Mouse (Mus musculus) MEL (cell line): Measurements from ENCODE around the gene Zfyve9. TPM values are rescaled to one million over a fixed set of nuclear protein-coding genes. Genes with fewer than 3 reads are reported as not detected.

Source experiments
- DNase-seq: peaks from one replicate; pipeline ENCODE4 v3.0.0; 2011; ENCODE audit warnings: low read depth, low spot score
- H3K27ac ChIP-seq: 2 replicates; pipeline ENCODE4 v1.5.1; 2012; ENCODE audit warnings: low read depth, mild to moderate bottlenecking, control low read depth, low read length, moderate library complexity; ENCODE audit not compliant: control insufficient read depth
- H3K27me3 ChIP-seq, 2 experiments: fragments of 150-350 bp in 1 of 2; sonication (generic) in 1 of 2; 2 replicates each; pipeline ENCODE4 v1.6.1; 2012; ENCODE audit warnings: low read length in 2 of 2, mild to moderate bottlenecking in 2 of 2, improper control_type of control experiment in 1 of 2, moderate library complexity in 1 of 2; ENCODE audit not compliant: insufficient read depth in 2 of 2, control insufficient read depth in 1 of 2
- H3K36me3 ChIP-seq, 2 experiments: 2 replicates each; pipeline ENCODE4 v1.6.1; 2012 to 2014; ENCODE audit warnings: low read length in 2 of 2, improper control_type of control experiment in 1 of 2, inconsistent platforms in 1 of 2, mild to moderate bottlenecking in 1 of 2; ENCODE audit not compliant: insufficient read depth in 2 of 2, control insufficient read depth in 1 of 2
- H3K4me1 ChIP-seq, 2 experiments: fragments of 150-350 bp in 1 of 2; sonication (generic) in 1 of 2; 2 replicates each; pipeline ENCODE4 v1.6.1; 2012; ENCODE audit warnings: low read length in 2 of 2, improper control_type of control experiment in 1 of 2, mild to moderate bottlenecking in 1 of 2; ENCODE audit not compliant: insufficient read depth in 2 of 2, control insufficient read depth in 1 of 2
- H3K4me3 ChIP-seq, 2 experiments: fragments of 150-350 bp in 1 of 2; sonication (generic) in 1 of 2; 2 replicates each; pipeline ENCODE4 v1.5.1; 2012; ENCODE audit warnings: low read depth in 2 of 2, low read length in 2 of 2, mild to moderate bottlenecking in 2 of 2, moderate library complexity in 2 of 2, control low read depth in 1 of 2, improper control_type of control experiment in 1 of 2; ENCODE audit not compliant: control insufficient read depth in 1 of 2, insufficient read depth in 1 of 2
- H3K79me2 ChIP-seq: 2 replicates; pipeline ENCODE4 v1.6.1; 2012; ENCODE audit warnings: mild to moderate bottlenecking, low read length, moderate library complexity; ENCODE audit not compliant: control insufficient read depth, poor library complexity, insufficient read depth
- H3K9ac ChIP-seq: 2 replicates; pipeline ENCODE4 v1.6.1; 2012; ENCODE audit warnings: low read depth, mild to moderate bottlenecking, control low read depth, low read length, moderate library complexity; ENCODE audit not compliant: control insufficient read depth, poor library complexity, severe bottlenecking
- H3K9me3 ChIP-seq: fragments of 150-350 bp; sonication (generic); replicated peaks from 2 replicates; pipeline ENCODE4 v1.6.1; 2012; ENCODE audit warnings: mild to moderate bottlenecking, low read length, improper control_type of control experiment, moderate library complexity; ENCODE audit not compliant: insufficient read depth
- BHLHE40 ChIP-seq: IDR thresholded peaks from 2 replicates; pipeline ENCODE4 v1.6.1; 2012; ENCODE audit warnings: low read depth, mild to moderate bottlenecking, inconsistent platforms, low read length, improper control_type of control experiment, borderline replicate concordance
- CHD1 ChIP-seq: IDR thresholded peaks from 2 replicates; pipeline ENCODE4 v1.6.1; 2012; ENCODE audit warnings: low read depth, mild to moderate bottlenecking, inconsistent platforms, low read length, improper control_type of control experiment
- CHD2 ChIP-seq: IDR thresholded peaks from 2 replicates; pipeline ENCODE4 v1.6.1; 2011; ENCODE audit warnings: low read length, improper control_type of control experiment
- EP300 ChIP-seq, 2 experiments: IDR thresholded peaks; 2 replicates each; pipeline ENCODE4 v1.6.1; 2011; ENCODE audit warnings: improper control_type of control experiment in 2 of 2, low read length in 2 of 2, low read depth in 1 of 2, mild to moderate bottlenecking in 1 of 2
- ETS1 ChIP-seq: IDR thresholded peaks from 2 replicates; pipeline ENCODE4 v1.6.1; 2012; ENCODE audit warnings: low read depth, mild to moderate bottlenecking, inconsistent platforms, low read length, improper control_type of control experiment, moderate library complexity
- GABPA ChIP-seq: IDR thresholded peaks from 2 replicates; pipeline ENCODE4 v1.6.1; 2012; ENCODE audit warnings: low read depth, mild to moderate bottlenecking, inconsistent platforms, low read length, improper control_type of control experiment, moderate library complexity
- HCFC1 ChIP-seq: IDR thresholded peaks from 2 replicates; pipeline ENCODE4 v1.6.1; 2012; ENCODE audit warnings: low read depth, mild to moderate bottlenecking, inconsistent platforms, low read length, improper control_type of control experiment, moderate library complexity
- JUND ChIP-seq: IDR thresholded peaks from 2 replicates; pipeline ENCODE4 v1.6.1; 2011; ENCODE audit warnings: low read depth, mild to moderate bottlenecking, improper control_type of control experiment, low read length
- KAT2A ChIP-seq: conservative IDR thresholded peaks from 2 replicates; pipeline ENCODE4 v1.6.1; 2012; ENCODE audit warnings: low read depth, low read length, improper control_type of control experiment, inconsistent platforms
- MAFK ChIP-seq: IDR thresholded peaks from 2 replicates; pipeline ENCODE4 v1.6.1; 2011; ENCODE audit warnings: low read depth, mild to moderate bottlenecking, low read length, improper control_type of control experiment, borderline replicate concordance
- MAX ChIP-seq: IDR thresholded peaks from 2 replicates; pipeline ENCODE4 v1.6.1; 2011; ENCODE audit warnings: low read length, improper control_type of control experiment
- MEF2A ChIP-seq: IDR thresholded peaks from 2 replicates; pipeline ENCODE4 v1.6.1; 2014; ENCODE audit warnings: low read depth, mild to moderate bottlenecking, inconsistent platforms, low read length, improper control_type of control experiment; ENCODE audit not compliant: poor library complexity, insufficient replicate concordance, severe bottlenecking; ENCODE audit errors: extremely low read depth
- MXI1 ChIP-seq: IDR thresholded peaks from 2 replicates; pipeline ENCODE4 v1.6.1; 2011; ENCODE audit warnings: mild to moderate bottlenecking, low read depth, low read length, improper control_type of control experiment
- MYB ChIP-seq: IDR thresholded peaks from 2 replicates; pipeline ENCODE4 v1.6.1; 2011; ENCODE audit warnings: mild to moderate bottlenecking, low read depth, low read length, improper control_type of control experiment
- MYC ChIP-seq: IDR thresholded peaks from 2 replicates; pipeline ENCODE4 v1.6.1; 2011; ENCODE audit warnings: low read depth, mild to moderate bottlenecking, low read length, improper control_type of control experiment, moderate library complexity
- NELFE ChIP-seq: IDR thresholded peaks from 2 replicates; pipeline ENCODE4 v1.6.1; 2011; ENCODE audit warnings: low read depth, low read length, improper control_type of control experiment
- NRF1 ChIP-seq: IDR thresholded peaks from 2 replicates; pipeline ENCODE4 v1.6.1; 2014; ENCODE audit warnings: low read depth, mild to moderate bottlenecking, inconsistent platforms, low read length, improper control_type of control experiment, moderate library complexity; ENCODE audit not compliant: poor library complexity, insufficient read depth, severe bottlenecking
- POLR2A ChIP-seq, 2 experiments: IDR thresholded peaks; 2 replicates each; pipeline ENCODE4 v1.6.1; 2011 to 2012; ENCODE audit warnings: low read length in 2 of 2, mild to moderate bottlenecking in 2 of 2, control low read depth in 1 of 2, improper control_type of control experiment in 1 of 2, low read depth in 1 of 2, moderate library complexity in 1 of 2; ENCODE audit not compliant: control insufficient read depth in 1 of 2, insufficient read depth in 1 of 2, poor library complexity in 1 of 2
- POLR2AphosphoS2 ChIP-seq: IDR thresholded peaks from 2 replicates; pipeline ENCODE4 v1.6.1; 2011; ENCODE audit warnings: low read length, improper control_type of control experiment
- RCOR1 ChIP-seq: IDR thresholded peaks from 2 replicates; pipeline ENCODE4 v1.6.1; 2012; ENCODE audit warnings: low read depth, mild to moderate bottlenecking, inconsistent platforms, low read length, improper control_type of control experiment
- TAL1 ChIP-seq: IDR thresholded peaks from 2 replicates; pipeline ENCODE4 v1.6.1; 2012; ENCODE audit warnings: mild to moderate bottlenecking, inconsistent platforms, low read length, moderate library complexity, mixed read lengths
- TBP ChIP-seq: IDR thresholded peaks from 2 replicates; pipeline ENCODE4 v1.8.0; 2011; ENCODE audit warnings: low read depth, low read length, improper control_type of control experiment
- USF1 ChIP-seq: IDR thresholded peaks from 2 replicates; pipeline ENCODE4 v1.6.1; 2014; ENCODE audit warnings: low read depth, mild to moderate bottlenecking, inconsistent platforms, low read length, improper control_type of control experiment, moderate library complexity
- USF2 ChIP-seq, 2 experiments: IDR thresholded peaks; 2 replicates each; pipeline ENCODE4 v1.6.1; 2011 to 2012; ENCODE audit warnings: improper control_type of control experiment in 2 of 2, low read length in 2 of 2, borderline replicate concordance in 1 of 2, inconsistent platforms in 1 of 2, low read depth in 1 of 2, mild to moderate bottlenecking in 1 of 2; ENCODE audit not compliant: insufficient read depth in 1 of 2
- ZC3H11A ChIP-seq: IDR thresholded peaks from 2 replicates; pipeline ENCODE4 v1.6.1; 2012; ENCODE audit warnings: low read depth, mild to moderate bottlenecking, inconsistent platforms, low read length, improper control_type of control experiment
- ZKSCAN1 ChIP-seq: IDR thresholded peaks from 2 replicates; pipeline ENCODE4 v1.6.1; 2012; ENCODE audit warnings: low read depth, mild to moderate bottlenecking, inconsistent platforms, low read length, improper control_type of control experiment, moderate library complexity
- ZNF384 ChIP-seq: IDR thresholded peaks from 2 replicates; pipeline ENCODE4 v1.6.1; 2012; ENCODE audit warnings: low read depth, mild to moderate bottlenecking, inconsistent platforms, low read length, improper control_type of control experiment
- polyA plus RNA-seq, 2 experiments: library from polyadenylated mRNA; stranded (reverse) in 1 of 2; unstranded in 1 of 2; fragments of >175 nt in 1 of 2; fragments of >200 nt in 1 of 2; gene quantifications; 2 replicates each; pipeline versions ENCODE4 v1.2.1 to v1.2.4; 2012; ENCODE audit warnings: low replicate concordance in 2 of 2, low read depth in 1 of 2; ENCODE audit not compliant: insufficient read length in 2 of 2, insufficient read depth in 1 of 2, missing spikeins in 1 of 2
- total RNA-seq: library from RNA; depleted of rRNA; stranded (reverse); fragments of 300-350 nt; gene quantifications from 2 replicates; pipeline ENCODE4 v1.2.3, GENCODE M21; 2012

Gene Zfyve9
- total and polyA plus RNA-seq, 3 experiments: 0.14 TPM; not detected in 2

GRCm38 (mm10) chr4:108601870-108602269 lies 178.7 kb downstream of the Zfyve9 start:
- H3K9me3 ChIP-seq: no peaks in the 10 kb centered on the region
- no peak for DNase-seq
- peaks cover 0 to 26% of the 10 kb centered on the region in 2 experiments; a peak in 2 of 4 replicates for H3K36me3 ChIP-seq
- no peaks in the 10 kb centered on the region for H3K79me2 ChIP-seq
- no peak overlapping the region for H3K4me3 ChIP-seq
- H3K27ac ChIP-seq: no peak overlapping the region
- H3K9ac ChIP-seq: no peak overlapping the region
- TF ChIP-seq MEF2A (no peak), RCOR1 (no peak), MXI1 (no peak), GABPA (no peak), NRF1 (no peak), ZKSCAN1 (no peak), USF1 (no peak), ZNF384 (no peak), TBP (no peak), POLR2A (IDR thresholded peaks at IDR 0.05; ENCODE audit: control insufficient read depth in 1 of 2, insufficient read depth in 1 of 2, low read depth in 1 of 2, low read length in 2 of 2, poor library complexity in 1 of 2) (no peak)
- TF ChIP-seq, all 39 proteins: peak for 0
- Histone ChIP-seq H3K27me3 (no peaks in the 10 kb centered on the region), H3K4me1 (no peaks in the 10 kb centered on the region)

GRCm38 (mm10) chr4:108598306-108598705 lies 182.3 kb downstream of the Zfyve9 start:
- H3K4me3 ChIP-seq: no peak overlapping the region
- H3K4me1 ChIP-seq: no peaks in the 10 kb centered on the region
- no peak overlapping the region for H3K27ac ChIP-seq
- H3K9ac ChIP-seq: no peak overlapping the region
- TF ChIP-seq GABPA (no peak), MXI1 (no peak), NELFE (no peak)
- peaks cover 0 to 33% of the 10 kb centered on the region in 2 experiments; a peak in 2 of 4 replicates for H3K36me3 ChIP-seq
- H3K27me3 ChIP-seq: no peaks in the 10 kb centered on the region
- H3K79me2 ChIP-seq: no peaks in the 10 kb centered on the region
- no peaks in the 10 kb centered on the region for H3K9me3 ChIP-seq
- no peak for DNase-seq

- no peak for DNase-seq
- Histone ChIP-seq H3K9ac (no peak overlapping the region), H3K4me1 (no peaks in the 10 kb centered on the region), H3K36me3 (peaks cover 0 to 32% of the 10 kb centered on the region in 2 experiments; a peak in 2 of 4 replicates), H3K4me3 (no peak overlapping the region), H3K9me3 (no peaks in the 10 kb centered on the region), H3K79me2 (no peaks in the 10 kb centered on the region), H3K27me3 (no peaks in the 10 kb centered on the region), H3K27ac (no peak overlapping the region)
- TF ChIP-seq MAFK (no peak), POLR2AphosphoS2 (no peak), NELFE (no peak), HCFC1 (no peak), MAX (no peak), POLR2A (IDR thresholded peaks at IDR 0.05; ENCODE audit: control insufficient read depth in 1 of 2, insufficient read depth in 1 of 2, low read depth in 1 of 2, low read length in 2 of 2, poor library complexity in 1 of 2) (no peak), BHLHE40 (no peak), JUND (no peak), CHD2 (no peak), MYB (no peak), KAT2A (no peak), ETS1 (no peak), CHD1 (no peak), ZC3H11A (no peak), MYC (no peak), EP300 (IDR thresholded peaks at IDR 0.05; ENCODE audit: low read depth in 1 of 2, low read length in 2 of 2) (no peak), USF2 (IDR thresholded peaks at IDR 0.05; ENCODE audit: borderline replicate concordance in 1 of 2, insufficient read depth in 1 of 2, low read depth in 1 of 2, low read length in 2 of 2) (no peak), TAL1 (no peak)
These were observed 184.8 kb downstream of the Zfyve9 start for GRCm38 (mm10) chr4:108595785-108596184.
